Mouse (Mus musculus) neural tube, embryonic 11.5 days (tissue): Measurements from ENCODE around the gene Mul1. TPM values are rescaled to one million over a fixed set of nuclear protein-coding genes. Genes with fewer than 3 reads are reported as not detected.

Experiments
- ATAC-seq: fragments of 200-750 bp; cut with Nextera tagmentation; 2 replicates; pipeline ENCODE4 v1.8.0; 2017; ENCODE audit warnings: moderate number of reproducible peaks, mild to moderate bottlenecking, moderate TSS enrichment, moderate library complexity; ENCODE audit not compliant: insufficient read depth, low FRiP score, low TSS enrichment
- DNase-seq: peaks from one replicate; pipeline ENCODE4 v3.0.0-alpha.2; 2015; ENCODE audit warnings: low spot score
- H3K27ac ChIP-seq: fragments of 300-500 bp; sonication (generic); 2 replicates; pipeline ENCODE4 v1.5.1; 2014; ENCODE audit warnings: low read depth, mild to moderate bottlenecking, low read length
- H3K27me3 ChIP-seq: fragments of 300-500 bp; sonication (generic); 2 replicates; pipeline ENCODE4 v1.6.1; 2014; ENCODE audit warnings: mild to moderate bottlenecking, low read length, mixed read lengths; ENCODE audit not compliant: control insufficient read depth, insufficient read depth
- H3K36me3 ChIP-seq: fragments of 300-500 bp; sonication (generic); 2 replicates; pipeline ENCODE4 v1.6.1; 2014; ENCODE audit warnings: mild to moderate bottlenecking, low read length, moderate library complexity, mixed read lengths; ENCODE audit not compliant: control insufficient read depth, insufficient read depth
- H3K4me1 ChIP-seq: fragments of 300-500 bp; sonication (generic); 2 replicates; pipeline ENCODE4 v1.6.1; 2014; ENCODE audit warnings: low read length, mixed read lengths; ENCODE audit not compliant: control insufficient read depth, insufficient read depth
- H3K4me2 ChIP-seq: fragments of 300-500 bp; sonication (generic); 2 replicates; pipeline ENCODE4 v1.6.1; 2014; ENCODE audit warnings: low read depth, mild to moderate bottlenecking, moderate library complexity
- H3K4me3 ChIP-seq: fragments of 300-500 bp; sonication (generic); 2 replicates; pipeline ENCODE4 v1.5.1; 2014; ENCODE audit warnings: low read depth, low read length
- H3K9ac ChIP-seq: fragments of 300-500 bp; sonication (generic); 2 replicates; pipeline ENCODE4 v1.6.1; 2014; ENCODE audit warnings: mild to moderate bottlenecking, low read length
- H3K9me3 ChIP-seq: fragments of 300-500 bp; sonication (generic); 2 replicates; pipeline ENCODE4 v1.6.1; 2016; ENCODE audit warnings: low read length; ENCODE audit not compliant: control insufficient read depth
- WGBS: fragments of 180-500 bp; shearing (Covaris S2); extraction: QIAGEN DNeasy Blood & Tissue Kit; methylation state at CpG from one replicate; pipeline ENCODE4 v1.1.7; 2014; 5-methylcytosine and 5-hydroxymethylcytosine counted together
- polyA plus RNA-seq: library from polyadenylated mRNA; unstranded; fragments of >200 nt; fragmentation: Nextera tagmentation; extraction: Ambion mirVana; gene quantifications from 2 replicates; pipeline ENCODE4 v1.2.1, GENCODE M21; 2014

Mul1 gene
- polyA plus RNA-seq, 1 experiment from 2014 or later = 22.8 TPM

- H3K27ac ChIP-seq = peak overlapping the region; percentile 95
- H3K36me3 ChIP-seq = no peaks in the 10 kb centered on the region
- DNase-seq = peak; percentile 46
- peak overlapping the region; percentile 93 for H3K9ac ChIP-seq
- peak overlapping the region; percentile 86 for H3K4me2 ChIP-seq
- H3K4me1 ChIP-seq = peaks cover 15% of the 10 kb centered on the region
- 0% methylated on average over 17 of the region's 17 CpGs for WGBS
- ATAC-seq = no peak
- H3K4me3 ChIP-seq = peak overlapping the region; percentile 92
- H3K27me3 ChIP-seq = peaks cover 5% of the 10 kb centered on the region; the same call in 1 of the 2 replicates
- H3K9me3 ChIP-seq = no peaks in the 10 kb centered on the region
Observed at GRCm38 (mm10) chr4:138455956-138456341, 21.5 kb downstream of the Mul1 start.

GRCm38 (mm10) chr4:138456536-138456935 lies 22.1 kb downstream of the Mul1 start:
- DNase-seq (no peak), ATAC-seq (no peak)
- peaks cover 5% of the 10 kb centered on the region; the same call in 1 of the 2 replicates for H3K27me3 ChIP-seq
- peak overlapping the region; percentile 92 for H3K4me3 ChIP-seq
- H3K4me1 ChIP-seq = peaks cover 15% of the 10 kb centered on the region
- H3K9me3 ChIP-seq = no peaks in the 10 kb centered on the region
- WGBS = 2% methylated on average over 8 of the region's 8 CpGs
- peak overlapping the region; percentile 95 for H3K27ac ChIP-seq
- H3K36me3 ChIP-seq = no peaks in the 10 kb centered on the region
- peak overlapping the region; percentile 86 for H3K4me2 ChIP-seq
- peak overlapping the region; percentile 93 for H3K9ac ChIP-seq

- H3K4me2 ChIP-seq = peak overlapping the region; percentile 86
- H3K27me3 ChIP-seq = peaks cover 5% of the 10 kb centered on the region; the same call in 1 of the 2 replicates
- ATAC-seq (no peak), DNase-seq (no peak)
- H3K36me3 ChIP-seq = no peaks in the 10 kb centered on the region
- no peaks in the 10 kb centered on the region for H3K9me3 ChIP-seq
- no peak overlapping the region for H3K4me3 ChIP-seq
- 49% methylated on average over 4 of the region's 4 CpGs for WGBS
- H3K27ac ChIP-seq = no peak overlapping the region
- peaks cover 15% of the 10 kb centered on the region for H3K4me1 ChIP-seq
- no peak overlapping the region for H3K9ac ChIP-seq
Observed at GRCm38 (mm10) chr4:138457091-138457490, 22.6 kb downstream of the Mul1 start.

GRCm38 (mm10) chr4:138458171-138458570 lies 23.7 kb downstream of the Mul1 start:
- H3K4me2 ChIP-seq = no peak overlapping the region
- H3K36me3 ChIP-seq = no peaks in the 10 kb centered on the region
- H3K4me3 ChIP-seq = no peak overlapping the region
- no peaks in the 10 kb centered on the region for H3K9me3 ChIP-seq
- H3K4me1 ChIP-seq = peaks cover 19% of the 10 kb centered on the region
- ATAC-seq (no peak), DNase-seq (no peak)
- H3K27ac ChIP-seq = no peak overlapping the region
- 80% methylated on average over 7 of the region's 7 CpGs for WGBS
- no peak overlapping the region for H3K9ac ChIP-seq
- peaks cover 5% of the 10 kb centered on the region; the same call in 1 of the 2 replicates for H3K27me3 ChIP-seq

- peaks cover 5% of the 10 kb centered on the region; the same call in 1 of the 2 replicates for H3K27me3 ChIP-seq
- WGBS = 52% methylated on average over 5 of the region's 5 CpGs
- no peak overlapping the region for H3K27ac ChIP-seq
- H3K4me3 ChIP-seq = no peak overlapping the region
- no peaks in the 10 kb centered on the region for H3K9me3 ChIP-seq
- H3K9ac ChIP-seq = no peak overlapping the region
- DNase-seq = no peak
- no peaks in the 10 kb centered on the region for H3K36me3 ChIP-seq
- no peak overlapping the region for H3K4me2 ChIP-seq
- ATAC-seq = no peak
- peaks cover 19% of the 10 kb centered on the region for H3K4me1 ChIP-seq
Observed at GRCm38 (mm10) chr4:138458735-138459440, 24.4 kb downstream of the Mul1 start.

GRCm38 (mm10) chr4:138459775-138460174 lies 25.3 kb downstream of the Mul1 start:
- no peak for DNase-seq
- peaks cover 5% of the 10 kb centered on the region; the same call in 1 of the 2 replicates for H3K27me3 ChIP-seq
- no peak overlapping the region for H3K4me2 ChIP-seq
- 63% methylated on average over 6 of the region's 6 CpGs for whole genome bisulfite sequencing
- ATAC-seq = no peak
- no peak overlapping the region for H3K9ac ChIP-seq
- peaks cover 27% of the 10 kb centered on the region for H3K4me1 ChIP-seq
- H3K4me3 ChIP-seq = no peak overlapping the region
- no peaks in the 10 kb centered on the region for H3K9me3 ChIP-seq
- H3K27ac ChIP-seq = no peak overlapping the region
- H3K36me3 ChIP-seq = no peaks in the 10 kb centered on the region

GRCm38 (mm10) chr4:138460910-138461309 lies 26.4 kb downstream of the Mul1 start:
- 37% methylated on average over 9 of the region's 9 CpGs for WGBS
- Histone ChIP-seq H3K4me3 (no peak overlapping the region), H3K4me2 (no peak overlapping the region), H3K9me3 (no peaks in the 10 kb centered on the region), H3K27me3 (peaks cover 2% of the 10 kb centered on the region; the same call in 1 of the 2 replicates), H3K27ac (no peak overlapping the region), H3K9ac (no peak overlapping the region), H3K36me3 (no peaks in the 10 kb centered on the region), H3K4me1 (peaks cover 34% of the 10 kb centered on the region)
- DNase-seq (no peak), ATAC-seq (no peak)

DNA sequence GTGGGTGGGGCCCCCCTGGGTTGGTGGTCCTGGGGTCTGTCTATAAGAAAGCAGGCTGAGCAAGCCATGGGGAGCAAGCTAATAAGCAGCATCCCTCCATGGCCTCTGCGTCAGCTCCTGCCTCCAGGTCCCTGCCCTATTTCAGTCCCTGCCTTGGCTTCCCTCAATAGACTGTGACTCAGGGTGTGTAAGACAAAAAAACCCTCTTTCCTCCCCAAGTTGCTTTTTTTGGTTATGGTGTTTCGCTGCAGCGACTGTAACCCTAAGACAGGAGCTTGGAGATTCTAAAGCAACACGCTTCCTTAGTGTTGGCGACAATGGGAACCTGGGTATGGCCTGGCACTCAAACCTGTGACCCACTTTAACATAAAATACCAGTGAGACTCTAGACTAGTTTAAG lies 27.0 kb downstream of the Mul1 start:
- DNase-seq = peak; percentile 3
- 98% methylated on average over 5 of the region's 5 CpGs for WGBS
- H3K27me3 ChIP-seq = peaks cover 2% of the 10 kb centered on the region; the same call in 1 of the 2 replicates
- H3K27ac ChIP-seq = no peak overlapping the region
- ATAC-seq = no peak
- H3K9ac ChIP-seq = no peak overlapping the region
- H3K4me1 ChIP-seq = peaks cover 34% of the 10 kb centered on the region
- no peaks in the 10 kb centered on the region for H3K36me3 ChIP-seq
- no peak overlapping the region for H3K4me2 ChIP-seq
- no peaks in the 10 kb centered on the region for H3K9me3 ChIP-seq
- H3K4me3 ChIP-seq = no peak overlapping the region
